Mouse (Mus musculus) myocyte (in vitro differentiated cells): Measurements from ENCODE around the gene Jagn1. TPM values are rescaled to one million over a fixed set of nuclear protein-coding genes. Genes with fewer than 3 reads are reported as not detected.

Experiments used
- H3K27me3 ChIP-seq: one replicate; pipeline ENCODE4 v1.6.1; 2011; ENCODE audit not compliant: control insufficient read depth, insufficient read depth, insufficient read length
- H3K36me3 ChIP-seq: one replicate; pipeline ENCODE4 v1.6.1; 2011; ENCODE audit not compliant: control insufficient read depth, insufficient read depth
- H3K4me2 ChIP-seq: one replicate; pipeline ENCODE4 v1.6.1; 2011; ENCODE audit warnings: low read depth, control low read depth
- H3K4me3 ChIP-seq: one replicate; pipeline ENCODE4 v1.5.1; 2011; ENCODE audit warnings: mild to moderate bottlenecking, control low read depth, moderate library complexity
- H3K79me2 ChIP-seq: one replicate; pipeline ENCODE4 v1.6.1; 2011; ENCODE audit not compliant: control insufficient read depth, insufficient read depth
- H3ac ChIP-seq: one replicate; pipeline ENCODE4 v1.6.1; 2011; ENCODE audit not compliant: control insufficient read depth, insufficient read length
- CEBPB ChIP-seq: IDR thresholded peaks from 2 replicates; pipeline ENCODE4 v1.6.1; 2011; ENCODE audit warnings: mild to moderate bottlenecking, moderate library complexity; ENCODE audit not compliant: poor library complexity, insufficient read depth, severe bottlenecking
- E2F4 ChIP-seq: IDR thresholded peaks from one replicate; pipeline ENCODE4 v1.6.1; 2011; ENCODE audit warnings: mild to moderate bottlenecking, control low read depth, moderate library complexity; ENCODE audit not compliant: insufficient read depth
- MAX ChIP-seq: IDR thresholded peaks from one replicate; pipeline ENCODE4 v1.6.1; 2011; ENCODE audit warnings: low read depth, mild to moderate bottlenecking, control low read depth
- MYOD1 ChIP-seq, 3 experiments: IDR thresholded peaks; one replicate each; pipeline ENCODE4 v1.6.1; 2011; ENCODE audit warnings: control low read depth in 2 of 3, low read depth in 2 of 3, mild to moderate bottlenecking in 2 of 3, moderate library complexity in 1 of 3; ENCODE audit not compliant: insufficient read length in 2 of 3, control insufficient read depth in 1 of 3
- MYOG ChIP-seq, 3 experiments: IDR thresholded peaks; one replicate each; pipeline ENCODE4 v1.6.1; 2011; ENCODE audit warnings: control low read depth in 2 of 3, low read depth in 2 of 3, mild to moderate bottlenecking in 2 of 3; ENCODE audit not compliant: insufficient read length in 2 of 3, control insufficient read depth in 1 of 3, insufficient read depth in 1 of 3
- POLR2A ChIP-seq: IDR thresholded peaks from one replicate; pipeline ENCODE4 v1.6.1; 2011; ENCODE audit warnings: low read depth, mild to moderate bottlenecking, control low read depth, moderate library complexity; ENCODE audit not compliant: insufficient read length
- POLR2AphosphoS2 ChIP-seq: IDR thresholded peaks from one replicate; pipeline ENCODE4 v1.6.1; 2011; ENCODE audit warnings: low read depth, control low read depth; ENCODE audit not compliant: insufficient read length
- REST ChIP-seq: IDR thresholded peaks from one replicate; pipeline ENCODE4 v1.6.1; 2011; ENCODE audit warnings: mild to moderate bottlenecking, control low read depth, moderate library complexity; ENCODE audit not compliant: insufficient read depth, insufficient read length
- SRF ChIP-seq: IDR thresholded peaks from one replicate; pipeline ENCODE4 v1.6.1; 2011; ENCODE audit warnings: low read depth; ENCODE audit not compliant: control insufficient read depth, insufficient read length
- TCF12 ChIP-seq: IDR thresholded peaks from one replicate; pipeline ENCODE4 v1.6.1; 2011; ENCODE audit warnings: mild to moderate bottlenecking, control low read depth; ENCODE audit not compliant: poor library complexity, insufficient read depth, severe bottlenecking
- TCF3 ChIP-seq: IDR thresholded peaks from one replicate; pipeline ENCODE4 v1.6.1; 2011; ENCODE audit warnings: low read depth, control low read depth; ENCODE audit not compliant: insufficient read length
- USF1 ChIP-seq: IDR thresholded peaks from one replicate; pipeline ENCODE4 v1.6.1; 2011; ENCODE audit warnings: low read depth, mild to moderate bottlenecking, control low read depth, moderate library complexity
- polyA plus RNA-seq: library from polyadenylated mRNA; unstranded; fragments of >200 nt; fragmentation: generic; extraction: Trizol; gene quantifications from one replicate; pipeline ENCODE4 v1.2.1, GENCODE M21; 2012; ENCODE audit warnings: missing spikeins

The Jagn1 gene
- polyA plus RNA-seq, 1 experiment = 92.7 TPM

GRCm38 (mm10) chr6:113410001-113410400 lies 32.4 kb upstream of the Jagn1 start:
- H3K4me2 ChIP-seq = no peak overlapping the region
- H3K79me2 ChIP-seq = no peaks in the 10 kb centered on the region
- no peak overlapping the region for H3K4me3 ChIP-seq
- H3ac ChIP-seq = no peak overlapping the region
- H3K36me3 ChIP-seq = no peaks in the 10 kb centered on the region
- no peaks in the 10 kb centered on the region for H3K27me3 ChIP-seq
- no peak for TF ChIP-seq MAX
- TF ChIP-seq REST = no peak
- TF ChIP-seq MYOG (IDR thresholded peaks at IDR 0.05; ENCODE audit: control insufficient read depth in 1 of 3, insufficient read depth in 1 of 3, insufficient read length in 2 of 3, low read depth in 2 of 3) = no peak
- TF ChIP-seq TCF3 = no peak

GRCm38 (mm10) chr6:113416416-113416815 lies 26.0 kb upstream of the Jagn1 start:
- H3K79me2 ChIP-seq = no peaks in the 10 kb centered on the region
- no peaks in the 10 kb centered on the region for H3K36me3 ChIP-seq
- no peaks in the 10 kb centered on the region for H3K27me3 ChIP-seq
- H3K4me2 ChIP-seq = no peak overlapping the region
- H3K4me3 ChIP-seq = no peak overlapping the region
- no peak overlapping the region for H3ac ChIP-seq
- no peak for TF ChIP-seq E2F4
- no peak for TF ChIP-seq MYOG (IDR thresholded peaks at IDR 0.05; ENCODE audit: control insufficient read depth in 1 of 3, insufficient read depth in 1 of 3, insufficient read length in 2 of 3, low read depth in 2 of 3)
- TF ChIP-seq TCF12 = no peak
- TF ChIP-seq USF1 = no peak
- no peak for TF ChIP-seq REST
- no peak for TF ChIP-seq TCF3
- no peak for TF ChIP-seq POLR2A

GRCm38 (mm10) chr6:113418441-113419198 lies 23.7 kb upstream of the Jagn1 start:
- Histone ChIP-seq H3K4me2 (peak overlapping the region; percentile 91), H3K4me3 (peak overlapping the region; percentile 42), H3K36me3 (no peaks in the 10 kb centered on the region), H3ac (peak overlapping the region; percentile 23), H3K27me3 (no peaks in the 10 kb centered on the region), H3K79me2 (no peaks in the 10 kb centered on the region)
- TF ChIP-seq E2F4 = no peak
- no peak for TF ChIP-seq MYOD1 (IDR thresholded peaks at IDR 0.05; ENCODE audit: control insufficient read depth in 1 of 3, insufficient read length in 2 of 3, low read depth in 2 of 3)
- no peak for TF ChIP-seq REST
- TF ChIP-seq MYOG (IDR thresholded peaks at IDR 0.05; ENCODE audit: control insufficient read depth in 1 of 3, insufficient read depth in 1 of 3, insufficient read length in 2 of 3, low read depth in 2 of 3) = no peak
- TF ChIP-seq CEBPB = no peak
- no peak for TF ChIP-seq USF1
- TF ChIP-seq MAX = no peak
- TF ChIP-seq TCF12 = no peak
- TF ChIP-seq POLR2A = no peak
- no peak for TF ChIP-seq POLR2AphosphoS2
- no peak for TF ChIP-seq TCF3
- TF ChIP-seq SRF = no peak

GRCm38 (mm10) chr6:113419199-113419587 lies 23.2 kb upstream of the Jagn1 start, which contains the start of gene Rpusd3:
TSS of gene Rpusd3 (minus strand) at chr6:113419340.
- H3K27me3 ChIP-seq = no peaks in the 10 kb centered on the region
- H3ac ChIP-seq = peak within 1 kb of the TSS; percentile 23
- no peaks in the 10 kb centered on the region for H3K36me3 ChIP-seq
- TF ChIP-seq SRF (peak; percentile 51), POLR2A (peak; percentile 87), MYOG (IDR thresholded peaks at IDR 0.05; ENCODE audit: control insufficient read depth in 1 of 3, insufficient read depth in 1 of 3, insufficient read length in 2 of 3, low read depth in 2 of 3) (no peak), TCF12 (no peak), TCF3 (no peak), MAX (no peak), POLR2AphosphoS2 (peak; percentile 86)
- peak within 1 kb of the TSS; percentile 42 for H3K4me3 ChIP-seq
- H3K79me2 ChIP-seq = no peaks in the 10 kb centered on the region
- H3K4me2 ChIP-seq = peak within 1 kb of the TSS; percentile 91

GRCm38 (mm10) chr6:113423000-113423399 lies 19.4 kb upstream of the Jagn1 start:
- no peaks in the 10 kb centered on the region for H3K36me3 ChIP-seq
- no peak overlapping the region for H3K4me2 ChIP-seq
- H3ac ChIP-seq = no peak overlapping the region
- no peak overlapping the region for H3K4me3 ChIP-seq
- H3K27me3 ChIP-seq = peaks cover 8% of the 10 kb centered on the region
- TF ChIP-seq USF1 (peak; percentile 12), POLR2A (no peak)
- H3K79me2 ChIP-seq = no peaks in the 10 kb centered on the region
